Mouse (Mus musculus) CD4-positive naive resting alpha-beta T cell, adult 57 days (primary cell): ENCODE results near the gene Entr1. TPM values are rescaled to one million over a fixed set of nuclear protein-coding genes. Genes with fewer than 3 reads are reported as not detected.

Experiments
- total RNA-seq: library from RNA; stranded (reverse); gene quantifications from one replicate; pipeline ENCODE4 v1.2.4, GENCODE M21; 2023

The Entr1 gene
- 138 TPM for total RNA-seq

DNA sequence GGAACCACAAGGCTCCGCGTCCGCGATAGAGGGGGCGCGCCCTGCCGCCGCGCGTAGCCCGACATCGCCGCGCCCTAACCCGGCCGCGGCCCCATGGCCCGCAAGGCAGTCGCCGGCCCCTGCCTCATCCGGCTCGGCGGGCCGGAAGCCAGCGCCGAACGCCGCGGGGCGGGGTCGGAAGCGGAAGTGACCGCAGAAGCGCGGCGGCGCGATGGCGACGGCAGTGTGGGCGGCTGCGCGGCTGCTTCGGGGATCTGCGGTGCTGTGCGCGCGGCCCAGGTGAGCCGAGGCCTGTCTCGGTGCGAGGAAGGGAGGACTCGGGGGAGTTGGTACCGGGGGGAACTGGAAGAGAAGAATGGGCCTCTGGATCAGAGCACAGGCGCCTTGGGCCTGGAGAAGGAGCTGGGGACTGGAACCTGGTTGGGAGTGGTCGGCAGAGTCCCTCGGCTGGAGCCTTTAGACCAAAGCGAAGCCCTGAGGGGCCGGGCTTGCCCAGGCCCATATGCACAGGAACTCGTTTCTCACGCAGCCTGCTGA, at the start of gene Entr1, which contains the start of gene Pmpca:
Gene Entr1, minus strand, starts transcription at position 163 of the 537 bp plus-strand sequence.
Gene Pmpca, plus strand, starts transcription at position 186 of the 537 bp plus-strand sequence.

DNA sequence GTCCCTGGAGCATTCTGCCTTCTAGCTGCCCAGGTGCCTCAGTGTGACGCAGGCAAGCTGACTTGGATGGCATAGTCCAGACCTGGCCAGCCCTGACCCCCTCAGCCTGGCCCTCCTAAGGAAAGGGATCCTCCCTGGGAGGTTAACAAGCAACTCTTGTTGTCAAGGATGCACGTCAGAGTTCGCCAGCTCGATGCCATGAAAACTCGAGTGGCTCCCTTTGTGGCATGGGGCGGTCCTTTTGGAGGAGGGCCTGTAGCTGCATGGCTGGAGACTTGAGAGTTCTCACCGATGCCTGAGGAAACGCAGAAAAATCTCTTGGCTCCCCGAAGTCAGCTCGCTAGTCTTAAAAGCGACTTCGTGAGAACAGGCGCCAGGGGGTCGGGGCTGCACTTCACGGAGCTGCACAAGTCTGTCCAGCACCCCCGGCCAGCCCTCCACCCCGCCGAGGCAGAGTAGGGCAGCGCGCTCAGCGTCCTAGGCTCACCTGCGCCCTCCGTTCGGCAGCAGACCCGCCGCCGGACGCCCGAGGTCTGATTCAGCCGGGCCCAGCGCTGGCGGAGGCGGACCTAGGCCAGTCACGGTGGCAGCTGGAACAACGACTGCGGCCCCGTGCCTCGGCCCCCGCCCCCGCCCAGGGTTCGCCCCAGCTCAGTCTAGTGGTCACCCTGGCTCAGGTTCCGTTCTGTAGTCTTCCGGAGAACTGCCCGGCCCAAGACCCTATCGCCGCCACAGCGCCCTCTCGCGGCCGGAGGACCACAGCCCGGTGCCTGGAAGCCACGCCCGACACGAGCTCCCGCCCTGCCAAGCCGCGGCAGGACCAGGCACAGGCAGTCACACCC, 19.6 kb upstream of the Entr1 start, which contains the start of gene Inpp5e:
Gene Inpp5e, minus strand, starts transcription at position 689 of the 842 bp plus-strand sequence.

DNA sequence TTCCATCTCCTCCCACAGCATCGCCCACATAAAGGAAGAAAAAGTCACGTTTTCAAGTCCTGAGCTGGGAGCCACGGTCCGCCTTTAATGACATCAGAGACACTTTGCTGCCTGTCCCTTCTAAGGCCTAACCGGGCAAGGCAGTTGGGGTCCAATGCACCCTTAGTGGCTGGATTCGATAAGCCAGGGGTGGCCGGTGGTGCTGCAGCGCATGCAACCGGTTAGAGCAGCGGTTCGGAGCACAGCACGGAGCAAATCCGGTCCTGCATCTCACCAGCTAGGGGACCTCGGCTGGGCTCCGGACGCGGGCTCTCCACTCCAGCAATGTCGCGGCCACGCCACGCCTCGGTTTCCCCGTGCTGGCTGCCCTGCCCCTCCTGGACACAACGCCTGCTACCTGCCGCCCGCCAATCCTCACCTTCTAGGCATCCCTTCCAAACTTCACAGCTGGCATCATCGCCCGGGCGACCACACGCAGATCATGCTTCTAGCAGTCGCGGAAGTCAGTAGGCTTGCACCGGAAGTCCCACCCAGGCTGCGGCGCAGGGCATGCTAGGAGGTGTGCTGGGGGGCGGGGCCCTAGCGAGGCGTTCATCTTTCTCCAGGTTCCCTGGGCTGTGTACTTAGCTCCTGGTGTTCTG, 8.9 kb downstream of the Entr1 start, which contains the start of gene Snapc4:
Gene Snapc4, minus strand, starts transcription at position 523 of the 641 bp plus-strand sequence.

DNA sequence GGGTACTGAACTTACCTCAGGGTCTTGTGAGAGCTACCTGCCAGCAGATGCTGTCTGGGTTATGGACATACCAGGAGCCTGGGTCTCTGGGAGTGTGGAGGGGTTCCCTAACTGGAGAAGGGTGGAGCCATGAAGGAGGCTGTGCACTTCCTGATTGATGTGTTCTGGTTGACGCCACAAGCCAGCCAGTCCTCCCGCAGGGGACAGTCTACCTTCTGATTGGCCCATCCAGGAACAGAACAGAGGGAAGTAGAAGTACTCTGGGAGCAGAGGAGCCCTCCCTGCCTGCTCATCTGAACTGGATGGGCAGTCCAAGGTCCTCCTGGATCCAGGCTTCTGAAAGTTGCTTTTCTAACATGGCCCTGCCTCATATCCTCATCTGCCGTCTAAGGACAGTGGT, 28.3 kb downstream of the Entr1 start, which contains the start of gene Card9:
Gene Card9, minus strand, starts transcription at position 147 of the 400 bp plus-strand sequence.

DNA sequence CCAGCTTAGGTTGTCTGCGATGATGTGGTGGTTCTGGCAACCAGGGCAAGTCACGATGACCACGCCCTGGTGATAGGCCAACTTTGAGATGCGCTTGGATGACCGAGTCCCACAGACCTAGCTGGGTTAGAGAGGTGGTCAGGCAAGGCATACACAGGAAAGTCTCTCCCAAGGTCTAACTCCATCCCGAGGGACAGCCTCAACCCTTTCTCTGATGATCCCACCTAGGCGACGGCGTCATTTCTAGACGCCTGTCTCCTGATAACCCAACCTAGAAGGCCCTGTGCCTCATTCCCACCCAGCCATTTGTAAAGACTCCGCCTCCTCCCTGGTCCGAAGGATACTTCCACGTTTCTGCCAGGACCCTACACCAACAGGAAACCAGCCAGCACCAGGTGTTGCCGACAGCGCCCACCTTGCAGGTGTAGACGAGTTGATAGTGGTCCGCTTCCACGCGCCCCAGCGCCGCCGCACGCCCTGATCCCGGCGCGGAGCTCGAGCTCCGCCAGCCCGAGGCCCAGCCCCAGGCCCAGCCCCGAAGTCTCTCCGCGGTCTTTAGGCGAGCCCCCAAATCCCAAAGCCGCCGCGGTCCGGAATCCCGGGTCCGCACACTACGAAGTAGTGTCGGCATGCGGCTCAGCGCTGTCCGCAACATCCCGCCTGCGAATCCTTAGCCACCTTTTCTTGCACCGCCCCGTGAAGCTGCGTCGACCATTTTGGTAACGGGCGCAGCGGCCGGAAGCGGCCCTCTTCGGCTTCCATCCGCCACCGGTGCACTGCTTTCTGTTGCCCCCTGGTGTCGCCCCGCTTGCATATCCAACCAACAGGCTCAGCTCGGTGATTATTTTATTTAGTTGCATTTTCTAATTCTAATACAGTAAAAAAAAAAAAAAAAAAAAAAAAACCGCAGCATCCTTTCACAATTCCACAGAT, 37.5 kb downstream of the Entr1 start, which contains the start of gene Dnlz:
Gene Dnlz, minus strand, starts transcription at position 753 of the 933 bp plus-strand sequence.

Other genes with a start within 250 kb of the Entr1 start
- not detected for gene Lhx3, start 181.0 kb downstream of the Entr1 start, total RNA-seq
- gene Qsox2, start 151.8 kb downstream of the Entr1 start, total RNA-seq, result 7.1 TPM
- 0.06 TPM for gene Ccdc187, start 94.8 kb downstream of the Entr1 start, total RNA-seq
- gene Gpsm1, start 73.8 kb downstream of the Entr1 start, total RNA-seq, result 29.5 TPM
- gene Dnlz, start 37.2 kb downstream of the Entr1 start, total RNA-seq, result 10.1 TPM
- 9.0 TPM for gene Card9, start 28.4 kb downstream of the Entr1 start, total RNA-seq
- 112 TPM for gene Snapc4, start 8.7 kb downstream of the Entr1 start, total RNA-seq
- gene Pmpca, start within 50 bp of the Entr1 start, total RNA-seq, result 80.1 TPM
- gene Inpp5e, start 19.9 kb upstream of the Entr1 start, total RNA-seq, result 32.6 TPM
- gene Sec16a, start 55.9 kb upstream of the Entr1 start, total RNA-seq, result 82.1 TPM
- gene Notch1, start 127.3 kb upstream of the Entr1 start, total RNA-seq, result 130 TPM
- 5.3 TPM for gene Egfl7, start 190.7 kb upstream of the Entr1 start, total RNA-seq
- not detected for gene Gm20532, start 197.3 kb upstream of the Entr1 start, total RNA-seq
- gene Agpat2, start 215.1 kb upstream of the Entr1 start, total RNA-seq, result 12.1 TPM
- gene Fam69b, start 239.1 kb upstream of the Entr1 start, total RNA-seq, result 1.7 TPM